Mouse (Mus musculus): ENCODE data around the gene Hes3. TPM values are rescaled to one million over a fixed set of nuclear protein-coding genes. Genes with fewer than 3 reads are reported as not detected.

Gene Hes3
- polyA plus RNA-seq, 1 experiment: 55.1 TPM

- Histone ChIP-seq H3K27me3 (ENCODE audit: control insufficient read depth, insufficient read depth, low read length) (no peaks in the 10 kb centered on the region), H3K4me3 (replicated peaks; ENCODE audit: insufficient read depth, low read depth, low read length) (no peak overlapping the region), H3K4me1 (ENCODE audit: control insufficient read depth, insufficient read depth, low read length) (peaks cover 2% of the 10 kb centered on the region), H3K27ac (ENCODE audit: insufficient read depth, low read length) (no peak overlapping the region)
- no peak for DNase-seq
- 29% methylated on average over 12 of the region's 12 CpGs for WGBS
- TF ChIP-seq POLR2A (IDR thresholded peaks at IDR 0.05; ENCODE audit: borderline replicate concordance, insufficient read depth, low read length) (no peak), CTCF (IDR thresholded peaks at IDR 0.05; ENCODE audit: borderline replicate concordance, insufficient read depth, low read depth, low read length) (no peak)
These were observed 772 bp upstream of the Hes3 start for GRCm38 (mm10) chr4:152292102-152292765.

DNA sequence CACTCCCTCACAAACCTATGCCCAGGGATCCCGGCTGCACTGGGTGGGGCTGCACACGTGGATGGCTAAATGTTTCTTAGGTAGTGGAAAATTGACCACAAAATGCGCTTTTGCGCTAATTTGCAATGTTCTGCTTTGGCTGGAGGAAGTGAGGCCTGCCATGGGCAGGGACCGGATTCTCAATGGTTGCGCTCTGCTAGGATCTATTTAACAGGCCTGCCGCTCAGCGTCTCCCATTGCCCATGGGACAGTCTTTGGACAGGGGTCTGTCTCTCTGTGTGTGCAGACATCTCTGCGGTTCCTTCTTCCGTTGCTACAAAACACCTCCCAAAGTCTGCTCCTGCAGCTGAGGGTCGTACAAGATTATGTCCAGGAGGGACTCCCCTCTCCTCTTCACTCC is 471 bp downstream of the Hes3 start:
- whole genome bisulfite sequencing: 68% methylated on average over 11 of the region's 11 CpGs
- no peak for TF ChIP-seq POLR2A (IDR thresholded peaks at IDR 0.05; ENCODE audit: borderline replicate concordance, insufficient read depth, low read length)
- TF ChIP-seq CTCF (IDR thresholded peaks at IDR 0.05; ENCODE audit: borderline replicate concordance, insufficient read depth, low read depth, low read length): no peak
- Histone ChIP-seq H3K4me1 (ENCODE audit: control insufficient read depth, insufficient read depth, low read length) (peaks cover 10% of the 10 kb centered on the region), H3K4me3 (replicated peaks; ENCODE audit: insufficient read depth, low read depth, low read length) (no peak overlapping the region), H3K27me3 (ENCODE audit: control insufficient read depth, insufficient read depth, low read length) (no peaks in the 10 kb centered on the region), H3K27ac (ENCODE audit: insufficient read depth, low read length) (no peak overlapping the region)
- DNase-seq: no peak

DNA sequence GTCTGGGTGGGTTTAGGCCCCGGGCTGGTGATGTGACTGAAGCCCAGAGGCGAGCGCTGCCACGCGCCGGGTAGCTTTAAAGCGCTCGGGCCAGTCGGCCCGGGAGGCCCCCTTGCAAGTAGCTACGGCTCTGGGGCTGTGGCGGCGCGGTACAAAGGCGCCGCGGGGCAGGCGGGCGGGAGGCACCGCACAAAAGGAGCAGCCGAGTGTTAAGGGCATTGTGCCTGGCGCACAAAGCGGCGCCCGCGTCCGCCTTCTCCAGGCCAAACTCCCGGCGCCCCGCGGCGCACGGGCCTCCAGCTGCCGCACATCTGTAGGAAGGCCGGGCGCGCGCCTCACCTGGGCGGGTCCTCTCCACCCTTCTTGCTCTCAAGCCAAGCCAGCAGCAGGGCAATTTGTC is 1.1 kb downstream of the Hes3 start:
- WGBS: 3% methylated on average over 39 of the region's 39 CpGs
- Histone ChIP-seq H3K27me3 (ENCODE audit: control insufficient read depth, insufficient read depth, low read length) (no peaks in the 10 kb centered on the region), H3K27ac (ENCODE audit: insufficient read depth, low read length) (no peak overlapping the region), H3K4me1 (ENCODE audit: control insufficient read depth, insufficient read depth, low read length) (peaks cover 10% of the 10 kb centered on the region), H3K4me3 (replicated peaks; ENCODE audit: insufficient read depth, low read depth, low read length) (no peak overlapping the region)
- no peak for TF ChIP-seq POLR2A (IDR thresholded peaks at IDR 0.05; ENCODE audit: borderline replicate concordance, insufficient read depth, low read length)
- no peak for TF ChIP-seq CTCF (IDR thresholded peaks at IDR 0.05; ENCODE audit: borderline replicate concordance, insufficient read depth, low read depth, low read length)
- no peak for DNase-seq

GRCm38 (mm10) chr4:152288398-152288945 is 3.0 kb downstream of the Hes3 start:
- Histone ChIP-seq H3K4me3 (replicated peaks; ENCODE audit: insufficient read depth, low read depth, low read length) (no peak overlapping the region), H3K4me1 (ENCODE audit: control insufficient read depth, insufficient read depth, low read length) (peaks cover 17% of the 10 kb centered on the region), H3K27ac (ENCODE audit: insufficient read depth, low read length) (no peak overlapping the region), H3K27me3 (ENCODE audit: control insufficient read depth, insufficient read depth, low read length) (no peaks in the 10 kb centered on the region)
- 75% methylated on average over 18 of the region's 18 CpGs for WGBS
- TF ChIP-seq CTCF (IDR thresholded peaks at IDR 0.05; ENCODE audit: borderline replicate concordance, insufficient read depth, low read depth, low read length) (no peak), POLR2A (IDR thresholded peaks at IDR 0.05; ENCODE audit: borderline replicate concordance, insufficient read depth, low read length) (no peak)
- no peak for DNase-seq

DNA sequence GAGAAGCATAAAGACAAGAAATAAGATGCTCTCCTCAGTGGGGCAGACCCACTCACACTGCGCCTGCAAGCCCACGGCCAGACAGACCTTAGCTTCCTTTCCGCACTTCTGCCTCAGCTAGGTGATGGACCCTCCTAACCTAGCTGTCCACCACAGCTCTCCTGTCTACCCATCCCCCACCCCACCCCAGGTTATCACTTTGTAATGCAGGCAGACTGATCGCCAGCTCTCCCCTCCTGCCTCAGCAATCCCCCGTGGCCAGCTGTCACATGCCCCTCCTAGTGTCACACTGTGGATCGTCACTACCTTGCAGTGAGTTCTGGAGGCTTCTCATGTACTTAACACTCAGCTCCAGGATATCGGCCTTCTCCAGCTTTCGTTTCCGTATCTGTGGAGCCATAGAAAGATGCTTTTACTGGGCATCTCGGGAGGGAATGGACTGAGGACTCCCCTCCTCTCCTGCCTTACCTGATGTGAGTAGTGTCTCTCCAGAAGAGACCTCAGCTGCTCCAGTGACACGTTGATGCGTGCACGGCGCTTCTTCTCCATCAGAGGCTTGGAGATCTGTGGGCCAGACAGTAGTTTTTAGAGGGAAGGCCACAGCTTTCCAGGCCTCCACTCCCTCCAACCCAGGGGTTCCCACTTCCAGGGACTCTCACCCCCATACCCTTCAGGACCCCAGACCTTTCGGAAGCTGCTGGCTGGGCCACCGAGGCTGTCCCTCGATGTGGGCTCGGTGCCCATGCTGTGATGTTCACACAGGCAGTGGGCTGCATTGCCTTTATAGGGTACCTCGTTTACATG is 3.9 kb downstream of the Hes3 start:
- Histone ChIP-seq H3K27ac (ENCODE audit: insufficient read depth, low read length) (no peak overlapping the region), H3K4me1 (ENCODE audit: control insufficient read depth, insufficient read depth, low read length) (peaks cover 20% of the 10 kb centered on the region), H3K27me3 (ENCODE audit: control insufficient read depth, insufficient read depth, low read length) (no peaks in the 10 kb centered on the region), H3K4me3 (replicated peaks; ENCODE audit: insufficient read depth, low read depth, low read length) (no peak overlapping the region)
- WGBS: 67% methylated on average over 19 of the region's 19 CpGs
- no peak for DNase-seq
- TF ChIP-seq CTCF (IDR thresholded peaks at IDR 0.05; ENCODE audit: borderline replicate concordance, insufficient read depth, low read depth, low read length) (no peak), POLR2A (IDR thresholded peaks at IDR 0.05; ENCODE audit: borderline replicate concordance, insufficient read depth, low read length) (no peak)

DNA sequence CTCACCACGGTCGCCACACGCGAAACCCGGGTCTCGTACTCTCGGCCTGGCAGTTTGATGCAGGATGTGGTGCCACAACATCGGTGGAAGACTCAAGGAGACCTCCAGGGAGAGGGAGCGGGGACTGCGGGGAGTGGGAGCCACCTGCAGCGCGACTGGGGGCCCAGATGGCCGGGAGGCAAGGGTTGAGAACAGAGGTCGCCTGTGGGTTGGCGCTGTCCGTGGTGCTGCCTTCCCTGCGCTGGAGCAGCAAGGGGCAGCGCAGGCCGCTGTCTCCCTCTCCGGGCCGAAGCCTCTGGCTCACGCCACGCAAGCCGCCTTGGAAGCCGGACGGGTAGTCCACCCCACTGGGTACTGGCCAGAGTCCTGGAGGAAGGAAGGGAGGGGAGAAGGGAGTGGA is 4.6 kb downstream of the Hes3 start:
- peak in 1 of 2 experiments; percentile 30 for DNase-seq
- Histone ChIP-seq H3K4me3 (replicated peaks; ENCODE audit: insufficient read depth, low read depth, low read length) (no peak overlapping the region), H3K4me1 (ENCODE audit: control insufficient read depth, insufficient read depth, low read length) (peaks cover 20% of the 10 kb centered on the region), H3K27me3 (ENCODE audit: control insufficient read depth, insufficient read depth, low read length) (no peaks in the 10 kb centered on the region), H3K27ac (ENCODE audit: insufficient read depth, low read length) (no peak overlapping the region)
- TF ChIP-seq CTCF (IDR thresholded peaks at IDR 0.05; ENCODE audit: borderline replicate concordance, insufficient read depth, low read depth, low read length): no peak
- TF ChIP-seq POLR2A (IDR thresholded peaks at IDR 0.05; ENCODE audit: borderline replicate concordance, insufficient read depth, low read length): no peak
- 20% methylated on average over 26 of the region's 26 CpGs for WGBS

DNA sequence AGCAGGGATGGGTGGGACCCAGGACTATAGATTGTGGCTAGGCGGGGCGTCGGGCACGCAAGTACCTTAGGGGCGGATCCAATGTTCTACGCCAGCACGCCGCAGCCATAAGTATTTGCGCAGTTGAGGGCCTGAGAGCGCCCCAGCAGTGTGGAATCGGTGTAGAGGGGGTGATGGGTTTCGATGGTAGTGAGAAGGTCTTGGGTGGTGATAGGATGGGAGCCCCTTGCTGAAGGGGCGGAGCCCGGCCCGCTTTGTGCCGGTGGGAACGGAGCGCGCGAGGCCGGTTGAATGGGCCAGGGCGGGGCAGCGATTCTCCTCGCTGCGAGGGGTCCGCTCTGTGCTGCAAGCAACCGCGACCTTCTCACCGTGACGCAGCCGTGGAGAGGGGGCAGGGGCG is 5.3 kb downstream of the Hes3 start:
- Histone ChIP-seq H3K4me1 (ENCODE audit: control insufficient read depth, insufficient read depth, low read length) (peaks cover 20% of the 10 kb centered on the region), H3K27me3 (ENCODE audit: control insufficient read depth, insufficient read depth, low read length) (no peaks in the 10 kb centered on the region), H3K27ac (ENCODE audit: insufficient read depth, low read length) (no peak overlapping the region), H3K4me3 (replicated peaks; ENCODE audit: insufficient read depth, low read depth, low read length) (peak overlapping the region; percentile 21)
- TF ChIP-seq CTCF (IDR thresholded peaks at IDR 0.05; ENCODE audit: borderline replicate concordance, insufficient read depth, low read depth, low read length) (no peak), POLR2A (IDR thresholded peaks at IDR 0.05; ENCODE audit: borderline replicate concordance, insufficient read depth, low read length) (no peak)
- WGBS: 5% methylated on average over 32 of the region's 32 CpGs
- DNase-seq: peak in 1 of 2 experiments; percentile 32
